ENCODE assay signal across 11 mouse cellular contexts in genomic region chr19:44458696-44459095, GRCm38 (mm10). TPM values are rescaled to one million over a fixed set of nuclear protein-coding genes. Genes with fewer than 3 reads are reported as not detected.
DNase-seq lines count a peak whose midpoint lies in the region; ATAC-seq lines count a peak whose summit lies in the region.
"Had no signal": no experiment of that assay in that cellular context is flagged by ENCODE, and none has a peak within 500 bp of the region (broad histone marks: within the 10 kb centered on the region; RNA-seq: fewer than 3 reads in every experiment).

No protein-coding gene starts in this region.

- no peaks in the 10 kb centered on the region for H3K4me1 ChIP-seq in forebrain, embryonic 14.5 days (ENCODE audit: control insufficient read depth, insufficient read depth, low read length)
- H3K4me1 ChIP-seq in forebrain, embryonic 16.5 days (replicated peaks; ENCODE audit: control insufficient read depth, insufficient read depth, low read length): no peaks in the 10 kb centered on the region
- H3K4me1 ChIP-seq in liver, embryonic 12.5 days: no peaks in the 10 kb centered on the region

- ATAC-seq in forebrain, embryonic 14.5 days: no peak
- no peak for ATAC-seq in forebrain, embryonic 16.5 days
- no peak for ATAC-seq in liver, embryonic 12.5 days

- no peaks in the 10 kb centered on the region for H3K36me3 ChIP-seq in forebrain, embryonic 14.5 days (ENCODE audit: control insufficient read depth, insufficient read depth, low read length)
- H3K36me3 ChIP-seq in forebrain, embryonic 16.5 days (ENCODE audit: control insufficient read depth, insufficient read depth): no peaks in the 10 kb centered on the region
- H3K36me3 ChIP-seq in liver, embryonic 12.5 days: no peaks in the 10 kb centered on the region

- 84% methylated on average over 13 of the region's 13 CpGs for WGBS in forebrain, embryonic 14.5 days
- 83% methylated on average over 13 of the region's 13 CpGs for WGBS in forebrain, embryonic 16.5 days
- 71% methylated on average over 13 of the region's 13 CpGs for WGBS in liver, embryonic 12.5 days (ENCODE audit: insufficient replicate concordance)

- peak; percentile 13 for DNase-seq in forebrain, embryonic 14.5 days (ENCODE audit: low spot score)
- DNase-seq in ovary, postnatal 36 days (ENCODE audit: low spot score): peak; percentile 21
- DNase-seq in ovary, postnatal 14 days (ENCODE audit: low spot score): no peak
- DNase-seq in gastrocnemius, postnatal 25 days: peak; percentile 71
- peak; percentile 31 to 51 for DNase-seq in lung, postnatal 4 days
- DNase-seq in thymus, postnatal 4 days: no peak
- DNase-seq: lung, embryonic 14.5 days had no signal

- no peak overlapping the region for H3K4me2 ChIP-seq in forebrain, embryonic 14.5 days (ENCODE audit: low read length)
- H3K4me2 ChIP-seq in forebrain, embryonic 16.5 days (ENCODE audit: low read length): no peak overlapping the region
- H3K4me2 ChIP-seq in liver, embryonic 12.5 days: no peak overlapping the region
- H3K4me2 ChIP-seq: lung, embryonic 14.5 days had no signal

- H3K27me3 ChIP-seq in forebrain, embryonic 14.5 days (replicated peaks; ENCODE audit: control insufficient read depth, insufficient read depth, low read length): no peaks in the 10 kb centered on the region
- no peaks in the 10 kb centered on the region for H3K27me3 ChIP-seq in forebrain, embryonic 16.5 days (replicated peaks; ENCODE audit: control insufficient read depth, insufficient read depth, low read length)
- no peaks in the 10 kb centered on the region; the same call in 1 of the 2 replicates for H3K27me3 ChIP-seq in liver, embryonic 12.5 days (replicated peaks)

- no peak overlapping the region for H3K9ac ChIP-seq in forebrain, embryonic 14.5 days (ENCODE audit: low read length)
- H3K9ac ChIP-seq in forebrain, embryonic 16.5 days (replicated peaks; ENCODE audit: low read depth, low read length): no peak overlapping the region
- no peak overlapping the region for H3K9ac ChIP-seq in liver, embryonic 12.5 days
- H3K9ac ChIP-seq: lung, embryonic 14.5 days had no signal

- no peak overlapping the region for H3K4me3 ChIP-seq in forebrain, embryonic 14.5 days (ENCODE audit: low read depth, low read length)
- no peak overlapping the region for H3K4me3 ChIP-seq in forebrain, embryonic 16.5 days (replicated peaks; ENCODE audit: low read length)
- no peak overlapping the region for H3K4me3 ChIP-seq in liver, embryonic 12.5 days

- H3K9me3 ChIP-seq in forebrain, embryonic 14.5 days (replicated peaks; ENCODE audit: control insufficient read depth, low read length): no peaks in the 10 kb centered on the region
- no peaks in the 10 kb centered on the region for H3K9me3 ChIP-seq in forebrain, embryonic 16.5 days (ENCODE audit: control insufficient read depth, low read length)
- no peaks in the 10 kb centered on the region for H3K9me3 ChIP-seq in liver, embryonic 12.5 days (replicated peaks)

- H3K27ac ChIP-seq in forebrain, embryonic 14.5 days (ENCODE audit: low read depth, low read length): no peak overlapping the region
- H3K27ac ChIP-seq in forebrain, embryonic 16.5 days (ENCODE audit: low read length): no peak overlapping the region
- no peak overlapping the region for H3K27ac ChIP-seq in liver, embryonic 12.5 days

RNA-seq across cellular contexts. Expression of gene Wnt8b, which starts 34.6 kb away (rescaled TPM):
- polyA plus RNA-seq in forebrain, embryonic 14.5 days (2014; fragmentation: Nextera tagmentation; extraction: Ambion mirVana): 3.3 and 4.0 TPM in 2 replicates
- 1.6 and 2.0 TPM in 2 replicates for polyA plus RNA-seq in forebrain, embryonic 16.5 days (2015; fragmentation: Nextera tagmentation; extraction: Ambion mirVana)
- not detected for total RNA-seq in gastrocnemius, postnatal 25 days (2021)
- not detected in 2 replicates for polyA plus RNA-seq in liver, embryonic 12.5 days (2016; fragmentation: Nextera tagmentation; extraction: Ambion mirVana)
- total RNA-seq: neutrophil, adult 5-6 weeks had no signal
- polyA plus RNA-seq: intestine, embryonic 14.5 days; lung, embryonic 14.5 days had no signal

RNA-seq across cellular contexts. Expression of gene Scd1, which starts 51.0 kb away (rescaled TPM):
- 2.8 and 3.4 TPM in 2 replicates for polyA plus RNA-seq in forebrain, embryonic 14.5 days (2014; fragmentation: Nextera tagmentation; extraction: Ambion mirVana)
- 3.6 and 5.0 TPM in 2 replicates for polyA plus RNA-seq in forebrain, embryonic 16.5 days (2015; fragmentation: Nextera tagmentation; extraction: Ambion mirVana)
- 100 to 1,000 TPM in 1 of 2 experiments, 10 to 100 TPM in 1; 16.2 to 171 TPM for total RNA-seq in gastrocnemius, postnatal 25 days (2021)
- 8.1 and 10.1 TPM in 2 replicates for polyA plus RNA-seq in liver, embryonic 12.5 days (2016; fragmentation: Nextera tagmentation; extraction: Ambion mirVana)

Comparison
In these comparisons a context has a peak if more than half of its experiments do, and no peak if none do; other contexts are left out.
1. DNase-seq: peak in forebrain, embryonic 14.5 days (single experiment), ovary, postnatal 36 days (single experiment), gastrocnemius, postnatal 25 days (single experiment) and lung, postnatal 4 days (2 of 2); none in ovary, postnatal 14 days (single experiment) and thymus, postnatal 4 days (single experiment).